Mouse (Mus musculus) forebrain, embryonic 16.5 days (tissue): ENCODE data around the gene Pgbd1. TPM values are rescaled to one million over a fixed set of nuclear protein-coding genes. Genes with fewer than 3 reads are reported as not detected.

ENCODE experiments used
- ATAC-seq: fragments of 200-750 bp; cut with Nextera tagmentation; 2 replicates; pipeline ENCODE4 v1.8.0; 2017; ENCODE audit warnings: mild to moderate bottlenecking, moderate library complexity
- H3K27ac ChIP-seq: fragments of 300-500 bp; sonication (generic); 2 replicates; pipeline ENCODE4 v1.5.1; 2014; ENCODE audit warnings: low read length, control low read depth
- H3K27me3 ChIP-seq: fragments of 300-500 bp; sonication (generic); replicated peaks from 2 replicates; pipeline ENCODE4 v1.6.1; 2014; ENCODE audit warnings: low read length; ENCODE audit not compliant: control insufficient read depth, insufficient read depth
- H3K36me3 ChIP-seq: fragments of 300-500 bp; sonication (generic); 2 replicates; pipeline ENCODE4 v1.6.1; 2014; ENCODE audit not compliant: control insufficient read depth, insufficient read depth
- H3K4me1 ChIP-seq: fragments of 300-500 bp; sonication (generic); replicated peaks from 2 replicates; pipeline ENCODE4 v1.6.1; 2014; ENCODE audit warnings: low read length; ENCODE audit not compliant: control insufficient read depth, insufficient read depth
- H3K4me2 ChIP-seq: fragments of 300-500 bp; sonication (generic); 2 replicates; pipeline ENCODE4 v1.6.1; 2014; ENCODE audit warnings: mild to moderate bottlenecking, low read length, control low read depth
- H3K4me3 ChIP-seq: fragments of 300-500 bp; sonication (generic); replicated peaks from 2 replicates; pipeline ENCODE4 v1.5.1; 2014; ENCODE audit warnings: mild to moderate bottlenecking, low read length, control low read depth
- H3K9ac ChIP-seq: fragments of 300-500 bp; sonication (generic); replicated peaks from 2 replicates; pipeline ENCODE4 v1.6.1; 2014; ENCODE audit warnings: low read depth, low read length, control low read depth
- H3K9me3 ChIP-seq: fragments of 300-500 bp; sonication (generic); 2 replicates; pipeline ENCODE4 v1.6.1; 2016; ENCODE audit warnings: low read length; ENCODE audit not compliant: control insufficient read depth
- WGBS: fragments of 180-500 bp; shearing (Covaris S2); extraction: QIAGEN DNeasy Blood & Tissue Kit; methylation state at CpG from one replicate; pipeline ENCODE4 v1.1.7; 2014; 5-methylcytosine and 5-hydroxymethylcytosine counted together
- polyA plus RNA-seq: library from polyadenylated mRNA; unstranded; fragments of >200 nt; fragmentation: Nextera tagmentation; extraction: Ambion mirVana; gene quantifications from 2 replicates; pipeline ENCODE4 v1.2.1, GENCODE M21; 2015

Pgbd1 gene
- polyA plus RNA-seq, 1 experiment from 2014 or later = 3.4 TPM

GRCm38 (mm10) chr13:21456347-21456746, 15.5 kb upstream of the Pgbd1 start:
- Histone ChIP-seq H3K4me3 (no peak overlapping the region), H3K9me3 (no peaks in the 10 kb centered on the region), H3K27me3 (no peaks in the 10 kb centered on the region; the same call in 1 of the 2 replicates), H3K27ac (no peak overlapping the region), H3K4me1 (peaks cover 12% of the 10 kb centered on the region), H3K9ac (no peak overlapping the region), H3K36me3 (no peaks in the 10 kb centered on the region), H3K4me2 (no peak overlapping the region)
- WGBS = 4% methylated on average over 4 of the region's 4 CpGs
- no peak for ATAC-seq

- Histone ChIP-seq H3K4me1 (peaks cover 12% of the 10 kb centered on the region), H3K27me3 (no peaks in the 10 kb centered on the region), H3K36me3 (no peaks in the 10 kb centered on the region), H3K4me2 (no peak overlapping the region), H3K4me3 (no peak overlapping the region), H3K9me3 (no peaks in the 10 kb centered on the region), H3K27ac (no peak overlapping the region), H3K9ac (no peak overlapping the region)
- no peak for ATAC-seq
- whole genome bisulfite sequencing = 94% methylated on average over 3 of the region's 3 CpGs
Observed at GRCm38 (mm10) chr13:21454133-21454532, 13.3 kb upstream of the Pgbd1 start.

GRCm38 (mm10) chr13:21453449-21453848, 12.6 kb upstream of the Pgbd1 start, which contains the start of gene Zscan26:
Gene Zscan26 (minus strand): TSS chr13:21453730.
- Histone ChIP-seq H3K27me3 (no peaks in the 10 kb centered on the region), H3K4me3 (peak within 1 kb of the TSS; percentile 58), H3K36me3 (no peaks in the 10 kb centered on the region), H3K4me2 (peak within 1 kb of the TSS; percentile 59), H3K9ac (peak within 1 kb of the TSS; percentile 62), H3K27ac (peak within 1 kb of the TSS; percentile 48), H3K4me1 (peaks cover 12% of the 10 kb centered on the region), H3K9me3 (no peaks in the 10 kb centered on the region)
- WGBS = under 1% methylated on average over 23 of the region's 23 CpGs
- ATAC-seq = peak; percentile 95

DNA sequence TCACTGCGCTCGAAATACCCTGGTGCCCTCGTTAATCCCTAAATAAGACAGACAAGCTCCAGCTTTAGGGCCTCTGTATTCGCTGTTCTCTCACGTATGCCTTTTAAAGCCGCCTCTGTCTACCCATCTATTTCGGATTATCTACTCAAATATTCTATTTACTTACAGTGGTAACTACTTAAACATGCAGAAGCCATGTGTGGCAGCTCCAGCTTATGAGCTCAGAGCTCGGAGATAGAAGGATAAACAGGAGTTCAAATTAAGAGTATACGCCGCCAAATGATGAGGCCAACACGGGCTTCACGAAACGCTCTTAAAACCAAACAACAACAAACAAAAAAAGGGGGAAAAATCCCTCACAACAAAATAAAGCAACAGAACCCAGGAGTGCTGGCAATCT, 12.2 kb upstream of the Pgbd1 start:
- Histone ChIP-seq H3K36me3 (no peaks in the 10 kb centered on the region), H3K9me3 (no peaks in the 10 kb centered on the region), H3K27me3 (no peaks in the 10 kb centered on the region), H3K4me2 (peak overlapping the region; percentile 59), H3K4me3 (peak overlapping the region; percentile 58), H3K9ac (peak overlapping the region; percentile 62), H3K27ac (peak overlapping the region; percentile 48), H3K4me1 (peaks cover 12% of the 10 kb centered on the region)
- WGBS = under 1% methylated on average over 13 of the region's 13 CpGs
- ATAC-seq = peak; percentile 51

GRCm38 (mm10) chr13:21447856-21448614, 7.2 kb upstream of the Pgbd1 start:
- Histone ChIP-seq H3K4me3 (no peak overlapping the region), H3K36me3 (peaks cover 26% of the 10 kb centered on the region), H3K4me2 (no peak overlapping the region), H3K27ac (no peak overlapping the region), H3K4me1 (peaks cover 12% of the 10 kb centered on the region), H3K9me3 (no peaks in the 10 kb centered on the region), H3K27me3 (no peaks in the 10 kb centered on the region), H3K9ac (no peak overlapping the region)
- WGBS = 80% methylated on average over 16 of the region's 16 CpGs
- no peak for ATAC-seq

DNA sequence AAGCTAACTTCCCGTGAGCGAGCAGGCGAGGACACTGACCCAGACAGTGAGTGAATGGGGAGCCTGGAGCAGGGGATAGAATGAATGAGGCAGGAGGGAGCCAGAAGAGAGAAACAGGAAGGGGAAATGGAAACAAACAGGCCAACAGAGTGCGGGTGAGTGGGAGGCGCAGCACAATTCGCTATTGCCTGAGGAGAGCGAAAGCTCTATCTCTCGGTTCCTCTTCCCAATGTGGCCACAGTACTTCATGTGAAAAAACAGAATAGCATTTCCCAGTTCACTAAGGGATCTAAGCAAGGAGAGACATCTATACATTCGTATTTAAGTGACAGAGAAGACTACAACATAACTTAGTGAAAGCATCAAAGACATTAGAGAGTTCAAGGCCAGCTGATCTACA, 5.9 kb upstream of the Pgbd1 start:
- 0 out of 2 replicates have a peak, but pooled peaks cover 2% of the 10 kb centered on the region for H3K4me1 ChIP-seq
- 90% methylated on average over 9 of the region's 9 CpGs for WGBS
- no peak overlapping the region for H3K9ac ChIP-seq
- no peaks in the 10 kb centered on the region for H3K9me3 ChIP-seq
- H3K4me3 ChIP-seq = no peak overlapping the region
- ATAC-seq = no peak
- peaks cover 26% of the 10 kb centered on the region for H3K36me3 ChIP-seq
- no peak overlapping the region for H3K4me2 ChIP-seq
- no peak overlapping the region for H3K27ac ChIP-seq
- no peaks in the 10 kb centered on the region for H3K27me3 ChIP-seq

GRCm38 (mm10) chr13:21441207-21441572, 332 bp upstream of the Pgbd1 start:
- Histone ChIP-seq H3K9ac (peak overlapping the region; percentile 77), H3K36me3 (peaks cover 16% of the 10 kb centered on the region), H3K4me1 (peaks cover 9% of the 10 kb centered on the region), H3K27me3 (no peaks in the 10 kb centered on the region), H3K27ac (no peak overlapping the region), H3K4me2 (peak overlapping the region; percentile 96), H3K4me3 (peak overlapping the region; percentile 68), H3K9me3 (no peaks in the 10 kb centered on the region)
- WGBS = 14% methylated on average over 10 of the region's 10 CpGs
- peak; percentile 31 for ATAC-seq

GRCm38 (mm10) chr13:21435476-21435875, 5.4 kb downstream of the Pgbd1 start:
- no peak for ATAC-seq
- Histone ChIP-seq H3K9me3 (no peaks in the 10 kb centered on the region), H3K4me2 (no peak overlapping the region), H3K4me1 (peaks cover 5% of the 10 kb centered on the region), H3K4me3 (no peak overlapping the region), H3K36me3 (no peaks in the 10 kb centered on the region), H3K27ac (no peak overlapping the region), H3K9ac (no peak overlapping the region), H3K27me3 (no peaks in the 10 kb centered on the region)
- WGBS = 91% methylated on average over 4 of the region's 4 CpGs

GRCm38 (mm10) chr13:21427631-21428030, 13.2 kb downstream of the Pgbd1 start:
- Histone ChIP-seq H3K27me3 (no peaks in the 10 kb centered on the region), H3K9me3 (no peaks in the 10 kb centered on the region)

More at GRCm38 (mm10) chr13:21427631-21428030, 13.2 kb downstream of the Pgbd1 start:
- 94% methylated on average over 1 of the region's 1 CpGs for WGBS
- Histone ChIP-seq H3K9ac (no peak overlapping the region), H3K4me1 (no peaks in the 10 kb centered on the region), H3K4me3 (no peak overlapping the region), H3K4me2 (no peak overlapping the region), H3K36me3 (no peaks in the 10 kb centered on the region), H3K27ac (no peak overlapping the region)
- no peak for ATAC-seq
